Comparison of ENCODE assay signal across 9 mouse cellular contexts in genomic region chr5:66619195-66619594, GRCm38 (mm10). TPM values are rescaled to one million over a fixed set of nuclear protein-coding genes. Genes with fewer than 3 reads are reported as not detected.
DNase-seq lines count a peak whose midpoint lies in the region; ATAC-seq and TF ChIP-seq lines count a peak whose summit lies in the region.
"Had no signal": no experiment of that assay in that cellular context is flagged by ENCODE, and none has a peak within 500 bp of the region (broad histone marks: within the 10 kb centered on the region; RNA-seq: fewer than 3 reads in every experiment).

No protein-coding gene starts in this region.

- peaks cover 22% of the 10 kb centered on the region for H3K4me1 ChIP-seq in kidney, embryonic 14.5 days (ENCODE audit: control insufficient read depth, insufficient read depth, low read length)
- H3K4me1 ChIP-seq in embryonic facial prominence, embryonic 15.5 days = peaks cover 44% of the 10 kb centered on the region
- H3K4me1 ChIP-seq in hindbrain, postnatal 0 days (ENCODE audit: insufficient read depth, low read length) = peaks cover 3% of the 10 kb centered on the region; the same call in 1 of the 2 replicates
- peaks cover 31% of the 10 kb centered on the region for H3K4me1 ChIP-seq in midbrain, embryonic 16.5 days (ENCODE audit: control insufficient read depth, insufficient read depth, low read length)

- no peak for TF ChIP-seq CTCF in hindbrain, postnatal 0 days (IDR thresholded peaks at IDR 0.05; ENCODE audit: low read depth)

- 0 out of 2 replicates have a peak overlapping the region, but pooled peaks have one; percentile 38 for H3K27ac ChIP-seq in kidney, embryonic 14.5 days (ENCODE audit: low read depth, low read length)
- H3K27ac ChIP-seq in embryonic facial prominence, embryonic 15.5 days (replicated peaks) = no peak overlapping the region
- H3K27ac ChIP-seq in hindbrain, postnatal 0 days = peak overlapping the region; percentile 95
- H3K27ac ChIP-seq in midbrain, embryonic 16.5 days (ENCODE audit: low read length) = peak overlapping the region; percentile 95

- H3K27me3 ChIP-seq in kidney, embryonic 14.5 days (ENCODE audit: control insufficient read depth, insufficient read depth, low read length) = no peaks in the 10 kb centered on the region
- no peaks in the 10 kb centered on the region for H3K27me3 ChIP-seq in embryonic facial prominence, embryonic 15.5 days
- H3K27me3 ChIP-seq in hindbrain, postnatal 0 days (ENCODE audit: insufficient read depth, low read length) = no peaks in the 10 kb centered on the region
- H3K27me3 ChIP-seq in midbrain, embryonic 16.5 days (ENCODE audit: control insufficient read depth, insufficient read depth, low read depth, low read length) = no peaks in the 10 kb centered on the region
- H3K27me3 ChIP-seq: Patski had no signal

- WGBS in kidney, embryonic 14.5 days = 30% methylated on average over 11 of the region's 11 CpGs
- WGBS in embryonic facial prominence, embryonic 15.5 days = 34% methylated on average over 11 of the region's 11 CpGs
- 38% methylated on average over 11 of the region's 11 CpGs for WGBS in hindbrain, postnatal 0 days
- WGBS in midbrain, embryonic 16.5 days = 30% methylated on average over 11 of the region's 11 CpGs

- peak overlapping the region; percentile 85; the same call in 1 of the 2 replicates for H3K4me2 ChIP-seq in kidney, embryonic 14.5 days (replicated peaks; ENCODE audit: low read depth, low read length)
- peak overlapping the region; percentile 86 for H3K4me2 ChIP-seq in embryonic facial prominence, embryonic 15.5 days (replicated peaks)
- peak overlapping the region; percentile 91 for H3K4me2 ChIP-seq in hindbrain, postnatal 0 days (ENCODE audit: low read depth, low read length)
- H3K4me2 ChIP-seq in midbrain, embryonic 16.5 days (ENCODE audit: low read length) = peak overlapping the region; percentile 71

- H3K9me3 ChIP-seq in kidney, embryonic 14.5 days (ENCODE audit: control insufficient read depth, low read length) = no peaks in the 10 kb centered on the region
- no peaks in the 10 kb centered on the region for H3K9me3 ChIP-seq in embryonic facial prominence, embryonic 15.5 days (replicated peaks)
- no peaks in the 10 kb centered on the region for H3K9me3 ChIP-seq in hindbrain, postnatal 0 days (ENCODE audit: low read length)
- H3K9me3 ChIP-seq in midbrain, embryonic 16.5 days (replicated peaks; ENCODE audit: control insufficient read depth, low read length, poor library complexity, severe bottlenecking) = no peaks in the 10 kb centered on the region

- H3K4me3 ChIP-seq in kidney, embryonic 14.5 days (ENCODE audit: low read length) = peak overlapping the region; percentile 91; the same call in 1 of the 2 replicates
- H3K4me3 ChIP-seq in embryonic facial prominence, embryonic 15.5 days (replicated peaks) = peak overlapping the region; percentile 91; the same call in 1 of the 2 replicates
- peak overlapping the region; percentile 81 for H3K4me3 ChIP-seq in hindbrain, postnatal 0 days (ENCODE audit: low read length)
- peak overlapping the region; percentile 90 for H3K4me3 ChIP-seq in midbrain, embryonic 16.5 days (ENCODE audit: low read depth, low read length)

- ATAC-seq in kidney, embryonic 14.5 days (ENCODE audit: low FRiP score, low TSS enrichment) = no peak
- no peak for ATAC-seq in embryonic facial prominence, embryonic 15.5 days (ENCODE audit: insufficient number of reproducible peaks, low FRiP score, low TSS enrichment, low read depth)
- no peak for ATAC-seq in hindbrain, postnatal 0 days
- no peak for ATAC-seq in midbrain, embryonic 16.5 days

- no peak for DNase-seq in kidney, postnatal 25 days
- no peak for DNase-seq in hindbrain, postnatal 0 days (ENCODE audit: low spot score)
- DNase-seq in urinary bladder, adult 18-20 months (ENCODE audit: low spot score in 2 of 2) = no peak
- DNase-seq in embryo, embryonic 9.5 days (ENCODE audit: extremely low spot score) = no peak
- DNase-seq in urinary bladder, postnatal 25 days (ENCODE audit: low spot score) = no peak

- no peak overlapping the region for H3K9ac ChIP-seq in kidney, embryonic 14.5 days (ENCODE audit: low read depth, low read length)
- no peak overlapping the region for H3K9ac ChIP-seq in embryonic facial prominence, embryonic 15.5 days
- H3K9ac ChIP-seq in hindbrain, postnatal 0 days (replicated peaks; ENCODE audit: low read length) = 0 out of 2 replicates have a peak overlapping the region, but pooled peaks have one; percentile 94
- H3K9ac ChIP-seq in midbrain, embryonic 16.5 days (ENCODE audit: low read depth, low read length) = no peak overlapping the region

- H3K36me3 ChIP-seq in kidney, embryonic 14.5 days (ENCODE audit: control insufficient read depth, insufficient read depth, low read length) = no peaks in the 10 kb centered on the region
- no peaks in the 10 kb centered on the region for H3K36me3 ChIP-seq in embryonic facial prominence, embryonic 15.5 days
- no peaks in the 10 kb centered on the region for H3K36me3 ChIP-seq in hindbrain, postnatal 0 days (ENCODE audit: insufficient read depth, low read length)
- H3K36me3 ChIP-seq in midbrain, embryonic 16.5 days (ENCODE audit: control insufficient read depth, insufficient read depth, low read length) = no peaks in the 10 kb centered on the region

RNA-seq across cellular contexts. Expression of gene Apbb2, which starts 0.6 kb away (rescaled TPM):
- polyA plus RNA-seq in kidney, embryonic 14.5 days (2014; fragmentation: Nextera tagmentation; extraction: Ambion mirVana) = 39.3 and 55.9 TPM in 2 replicates
- polyA plus RNA-seq in embryonic facial prominence, embryonic 15.5 days (2015; fragmentation: Nextera tagmentation; extraction: Ambion mirVana) = 43.6 and 54.7 TPM in 2 replicates
- 66.0 and 76.9 TPM in 2 replicates for total RNA-seq in hindbrain, postnatal 0 days (2014; rRNA removed)
- 67.9 and 72.1 TPM in 2 replicates for polyA plus RNA-seq in hindbrain, postnatal 0 days (2015; fragmentation: Nextera tagmentation; extraction: Ambion mirVana)
- polyA plus RNA-seq in midbrain, embryonic 16.5 days (2015; fragmentation: Nextera tagmentation; extraction: Ambion mirVana) = 107 and 108 TPM in 2 replicates

RNA-seq across cellular contexts. Expression of gene Uchl1, which starts 56.7 kb away (rescaled TPM):
- 55.1 and 61.9 TPM in 2 replicates for polyA plus RNA-seq in kidney, embryonic 14.5 days (2014; fragmentation: Nextera tagmentation; extraction: Ambion mirVana)
- polyA plus RNA-seq in embryonic facial prominence, embryonic 15.5 days (2015; fragmentation: Nextera tagmentation; extraction: Ambion mirVana) = 49.6 and 64.0 TPM in 2 replicates
- total RNA-seq in hindbrain, postnatal 0 days (2014; rRNA removed) = 1,561 and 1,591 TPM in 2 replicates
- 1,671 and 1,715 TPM in 2 replicates for polyA plus RNA-seq in hindbrain, postnatal 0 days (2015; fragmentation: Nextera tagmentation; extraction: Ambion mirVana)
- 2,002 and 2,007 TPM in 2 replicates for polyA plus RNA-seq in midbrain, embryonic 16.5 days (2015; fragmentation: Nextera tagmentation; extraction: Ambion mirVana)

Comparison
In these comparisons a context has a peak if more than half of its experiments do, and no peak if none do; other contexts are left out.
1. RNA of gene Uchl1, which starts 56.7 kb away (polyA plus RNA-seq): 2,002 to 2,007 TPM in midbrain, embryonic 16.5 days and 1,671 to 1,715 TPM in hindbrain, postnatal 0 days; 49.6 to 64.0 TPM in embryonic facial prominence, embryonic 15.5 days and 55.1 to 61.9 TPM in kidney, embryonic 14.5 days; every median in the first group is over 10 times any median in the second.
2. Peak in every context shown above with its lines, with median percentiles within 50 percentile points of each other: H3K4me2 ChIP-seq and H3K4me3 ChIP-seq.